Mouse (Mus musculus): ENCODE results near the gene Olfr221. TPM values are rescaled to one million over a fixed set of nuclear protein-coding genes. Genes with fewer than 3 reads are reported as not detected.

Olfr221 gene
- polyA plus RNA-seq, 1 experiment from 2014 or later: not detected

DNA sequence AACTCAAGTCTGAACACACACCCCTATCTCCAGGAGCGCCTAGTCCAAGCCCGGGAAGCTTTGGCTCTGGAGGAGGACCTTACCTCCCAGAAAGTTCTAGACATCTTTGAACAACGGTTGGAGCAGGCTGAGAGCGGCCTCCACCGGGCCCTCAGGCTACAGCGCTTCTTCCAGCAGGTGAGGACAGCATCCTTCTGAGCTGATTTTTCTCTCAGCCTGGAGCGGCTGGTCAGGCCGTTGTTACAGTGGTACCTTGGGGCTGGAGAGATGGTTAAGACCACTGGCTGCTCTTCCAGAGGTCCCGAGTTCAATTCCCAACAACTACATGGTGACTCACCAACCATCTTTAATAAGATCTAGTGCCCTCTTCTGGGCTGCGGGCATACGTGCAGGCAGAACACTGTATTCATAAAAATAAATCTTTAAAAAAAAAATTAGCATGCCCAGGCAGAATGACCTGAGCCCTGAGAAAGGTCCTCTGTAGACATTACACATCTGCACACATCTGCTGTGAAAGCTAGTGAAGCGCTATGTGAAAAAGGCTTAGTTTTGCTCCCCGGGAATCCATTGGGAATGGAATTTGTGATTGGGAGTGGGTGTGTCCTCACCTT lies 45.9 kb downstream of the Olfr221 start:
- peak; percentile 60 for TF ChIP-seq CTCF (IDR thresholded peaks at IDR 0.05; ENCODE audit: low read depth)
- 88% methylated on average over 13 of the region's 13 CpGs for WGBS

GRCm38 (mm10) chr14:51995219-51995871 lies 46.9 kb downstream of the Olfr221 start:
- Histone ChIP-seq H3K9me3 (replicated peaks; ENCODE audit: low read length) (no peaks in the 10 kb centered on the region), H3K9ac (ENCODE audit: low read depth, low read length) (no peak overlapping the region), H3K4me1 (replicated peaks; ENCODE audit: insufficient read depth, low read length) (no peaks in the 10 kb centered on the region), H3K4me3 (replicated peaks; ENCODE audit: low read depth, low read length) (no peak overlapping the region), H3K27me3 (ENCODE audit: insufficient read depth, low read length) (no peaks in the 10 kb centered on the region), H3K36me3 (ENCODE audit: insufficient read depth, low read length) (peaks cover 68% of the 10 kb centered on the region), H3K27ac (no peak overlapping the region), H3K4me2 (ENCODE audit: low read length) (no peak overlapping the region)
- DNase-seq (ENCODE audit: low spot score) (no peak), ATAC-seq (replicated peaks; ENCODE audit: low FRiP score, low read depth) (no peak)
- WGBS: 73% methylated on average over 12 of the region's 12 CpGs
- TF ChIP-seq CTCF (IDR thresholded peaks at IDR 0.05; ENCODE audit: low read depth): no peak

More for the DNA sequence above, 45.9 kb downstream of the Olfr221 start:
- no peak overlapping the region for H3K9ac ChIP-seq (ENCODE audit: low read depth, low read length)
- H3K4me1 ChIP-seq (replicated peaks; ENCODE audit: insufficient read depth, low read length): no peaks in the 10 kb centered on the region
- peaks cover 65% of the 10 kb centered on the region for H3K36me3 ChIP-seq (ENCODE audit: insufficient read depth, low read length)
- H3K4me3 ChIP-seq (replicated peaks; ENCODE audit: low read depth, low read length): no peak overlapping the region
- no peak for ATAC-seq (replicated peaks; ENCODE audit: low FRiP score, low read depth)
- H3K9me3 ChIP-seq (replicated peaks; ENCODE audit: low read length): no peaks in the 10 kb centered on the region
- no peaks in the 10 kb centered on the region for H3K27me3 ChIP-seq (ENCODE audit: insufficient read depth, low read length)
- peak; percentile 43 for DNase-seq (ENCODE audit: low spot score)
- no peak overlapping the region for H3K27ac ChIP-seq
- H3K4me2 ChIP-seq (ENCODE audit: low read length): no peak overlapping the region

- Histone ChIP-seq H3K4me1 (replicated peaks; ENCODE audit: insufficient read depth, low read length) (no peaks in the 10 kb centered on the region), H3K36me3 (ENCODE audit: insufficient read depth, low read length) (peaks cover 69% of the 10 kb centered on the region), H3K4me3 (replicated peaks; ENCODE audit: low read depth, low read length) (no peak overlapping the region), H3K9me3 (replicated peaks; ENCODE audit: low read length) (no peaks in the 10 kb centered on the region), H3K9ac (ENCODE audit: low read depth, low read length) (no peak overlapping the region), H3K27ac (no peak overlapping the region), H3K4me2 (ENCODE audit: low read length) (no peak overlapping the region), H3K27me3 (ENCODE audit: insufficient read depth, low read length) (no peaks in the 10 kb centered on the region)
- ATAC-seq (replicated peaks; ENCODE audit: low FRiP score, low read depth): no peak
- 93% methylated on average over 4 of the region's 4 CpGs for WGBS
- DNase-seq (ENCODE audit: low spot score): no peak
- no peak for TF ChIP-seq CTCF (IDR thresholded peaks at IDR 0.05; ENCODE audit: low read depth)
Measured at GRCm38 (mm10) chr14:51994453-51994852, 47.8 kb downstream of the Olfr221 start.

DNA sequence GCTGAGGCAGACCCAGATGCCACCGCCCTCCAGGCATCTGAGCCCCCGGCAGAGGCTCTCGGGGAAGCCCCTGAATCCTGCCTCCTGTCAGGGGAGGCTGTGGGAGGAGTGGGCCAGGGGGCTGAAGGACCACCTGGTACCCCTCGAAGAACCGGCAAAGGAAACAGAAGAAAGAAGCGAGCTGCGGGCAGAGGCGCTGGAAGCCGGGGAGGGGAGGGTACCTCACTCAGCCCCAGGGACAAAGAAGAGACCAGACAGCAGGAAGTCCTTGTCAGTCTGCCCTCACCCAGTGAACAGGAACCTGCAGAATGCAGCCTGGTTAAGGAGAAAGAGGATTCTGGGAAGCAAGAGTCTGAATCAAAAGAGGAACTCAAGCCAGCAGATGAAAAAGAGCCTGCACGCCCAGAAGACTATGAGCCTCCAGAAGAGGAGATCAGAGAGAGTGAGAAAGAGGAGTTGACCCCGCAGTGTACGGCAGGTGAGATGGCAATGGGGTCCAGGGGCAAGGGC lies 52.7 kb downstream of the Olfr221 start:
- 72% methylated on average over 12 of the region's 12 CpGs for WGBS
- H3K9me3 ChIP-seq (replicated peaks; ENCODE audit: low read length): no peaks in the 10 kb centered on the region
- H3K9ac ChIP-seq (ENCODE audit: low read depth, low read length): no peak overlapping the region
- DNase-seq (ENCODE audit: low spot score): no peak
- H3K4me1 ChIP-seq (replicated peaks; ENCODE audit: insufficient read depth, low read length): 0 out of 2 replicates have a peak, but pooled peaks cover 2% of the 10 kb centered on the region
- no peak overlapping the region for H3K4me3 ChIP-seq (replicated peaks; ENCODE audit: low read depth, low read length)
- no peak overlapping the region for H3K4me2 ChIP-seq (ENCODE audit: low read length)
- no peak overlapping the region for H3K27ac ChIP-seq
- no peak for TF ChIP-seq CTCF (IDR thresholded peaks at IDR 0.05; ENCODE audit: low read depth)
- no peaks in the 10 kb centered on the region for H3K27me3 ChIP-seq (ENCODE audit: insufficient read depth, low read length)
- no peak for ATAC-seq (replicated peaks; ENCODE audit: low FRiP score, low read depth)
- peaks cover 50% of the 10 kb centered on the region for H3K36me3 ChIP-seq (ENCODE audit: insufficient read depth, low read length)

DNA sequence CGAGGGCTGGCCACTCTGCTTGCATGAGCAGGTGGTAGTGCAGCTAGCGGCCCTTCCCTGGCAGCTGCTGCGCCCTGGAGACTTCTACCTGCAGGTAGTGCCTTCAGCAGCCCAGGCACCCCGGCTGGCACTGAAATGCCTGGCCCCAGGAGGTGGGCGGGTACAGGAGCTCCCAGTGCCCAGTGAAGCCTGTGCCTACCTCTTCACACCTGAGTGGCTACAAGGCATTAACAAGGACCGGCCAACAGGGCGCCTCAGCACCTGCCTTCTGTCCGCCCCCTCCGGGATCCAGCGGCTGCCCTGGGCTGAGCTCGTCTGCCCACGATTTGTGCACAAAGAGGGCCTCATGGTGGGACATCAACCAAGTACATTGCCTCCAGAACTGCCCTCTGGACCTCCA lies 53.5 kb downstream of the Olfr221 start:
- H3K27ac ChIP-seq: no peak overlapping the region
- H3K4me1 ChIP-seq (replicated peaks; ENCODE audit: insufficient read depth, low read length): peaks cover 5% of the 10 kb centered on the region; the same call in 1 of the 2 replicates
- TF ChIP-seq CTCF (IDR thresholded peaks at IDR 0.05; ENCODE audit: low read depth): no peak; the same call in 1 of the 2 replicates
- H3K4me3 ChIP-seq (replicated peaks; ENCODE audit: low read depth, low read length): no peak overlapping the region
- 56% methylated on average over 12 of the region's 12 CpGs for WGBS
- DNase-seq (ENCODE audit: low spot score) (peak; percentile 27), ATAC-seq (replicated peaks; ENCODE audit: low FRiP score, low read depth) (peak; percentile 65)
- H3K9ac ChIP-seq (ENCODE audit: low read depth, low read length): no peak overlapping the region
- H3K9me3 ChIP-seq (replicated peaks; ENCODE audit: low read length): no peaks in the 10 kb centered on the region
- no peak overlapping the region for H3K4me2 ChIP-seq (ENCODE audit: low read length)
- H3K27me3 ChIP-seq (ENCODE audit: insufficient read depth, low read length): no peaks in the 10 kb centered on the region
- peaks cover 43% of the 10 kb centered on the region for H3K36me3 ChIP-seq (ENCODE audit: insufficient read depth, low read length)

DNA sequence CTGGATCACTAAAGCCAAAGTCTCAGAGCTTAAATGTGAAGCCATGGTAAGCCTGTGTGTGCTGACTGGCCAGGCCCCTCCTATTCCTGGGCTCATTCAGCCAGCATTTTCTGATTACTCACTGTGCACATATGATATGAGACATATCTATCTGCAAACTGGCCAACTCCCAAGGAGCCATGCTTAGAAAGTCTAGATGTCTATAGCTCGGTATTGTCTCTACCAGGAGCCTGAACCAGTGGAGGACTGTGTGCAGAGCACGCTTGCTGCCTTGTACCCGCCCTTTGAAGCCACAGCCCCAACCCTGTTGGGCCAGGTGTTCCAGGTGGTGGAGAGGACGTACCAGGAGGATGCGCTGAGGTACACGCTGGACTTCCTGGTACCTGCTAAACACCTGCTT lies 55.1 kb downstream of the Olfr221 start:
- Histone ChIP-seq H3K4me3 (replicated peaks; ENCODE audit: low read depth, low read length) (no peak overlapping the region), H3K4me1 (replicated peaks; ENCODE audit: insufficient read depth, low read length) (peaks cover 5% of the 10 kb centered on the region; the same call in 1 of the 2 replicates), H3K9me3 (replicated peaks; ENCODE audit: low read length) (no peaks in the 10 kb centered on the region), H3K27me3 (ENCODE audit: insufficient read depth, low read length) (no peaks in the 10 kb centered on the region), H3K4me2 (ENCODE audit: low read length) (no peak overlapping the region), H3K36me3 (ENCODE audit: insufficient read depth, low read length) (peaks cover 35% of the 10 kb centered on the region), H3K27ac (no peak overlapping the region), H3K9ac (ENCODE audit: low read depth, low read length) (no peak overlapping the region)
- ATAC-seq (replicated peaks; ENCODE audit: low FRiP score, low read depth) (no peak), DNase-seq (ENCODE audit: low spot score) (no peak)
- 93% methylated on average over 6 of the region's 6 CpGs for WGBS
- no peak for TF ChIP-seq CTCF (IDR thresholded peaks at IDR 0.05; ENCODE audit: low read depth)

All from kidney, postnatal 0 days (tissue).